Mouse (Mus musculus): ENCODE measurements around the gene Tfap4. TPM values are rescaled to one million over a fixed set of nuclear protein-coding genes. Genes with fewer than 3 reads are reported as not detected.
"Not testable (repeated sequence)": the region's sequence is repeated elsewhere in the genome, so short reads cannot be mapped to it uniquely, and the experiment has no call there.

The Tfap4 gene
- total and polyA plus RNA-seq, 3 experiments, result 3.6 to 6.7 (median 3.8) TPM

- DNase-seq, result peak; percentile 59
Observed at GRCm38 (mm10) chr16:4592909-4593875, 33.5 kb upstream of the Tfap4 start.

DNA sequence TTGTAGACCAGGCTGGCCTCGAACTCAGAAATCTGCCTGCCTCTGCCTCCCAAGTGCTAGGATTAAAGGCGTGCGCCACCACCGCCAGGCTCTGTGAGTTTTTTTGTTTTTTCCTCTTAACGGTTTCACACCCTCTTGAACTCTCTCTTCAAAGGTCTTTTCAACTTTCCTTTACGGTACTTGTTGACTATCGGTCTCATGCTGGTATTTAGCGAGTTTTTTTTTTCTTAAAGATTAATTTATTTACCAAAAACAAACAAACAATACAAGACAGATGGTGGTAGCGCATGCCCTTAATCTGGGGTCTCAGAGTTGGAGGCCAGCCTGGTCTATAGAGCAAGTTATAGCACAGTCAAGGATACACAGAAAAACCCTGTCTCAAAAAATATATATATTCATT, 30.6 kb upstream of the Tfap4 start:
- no peak for DNase-seq

DNA sequence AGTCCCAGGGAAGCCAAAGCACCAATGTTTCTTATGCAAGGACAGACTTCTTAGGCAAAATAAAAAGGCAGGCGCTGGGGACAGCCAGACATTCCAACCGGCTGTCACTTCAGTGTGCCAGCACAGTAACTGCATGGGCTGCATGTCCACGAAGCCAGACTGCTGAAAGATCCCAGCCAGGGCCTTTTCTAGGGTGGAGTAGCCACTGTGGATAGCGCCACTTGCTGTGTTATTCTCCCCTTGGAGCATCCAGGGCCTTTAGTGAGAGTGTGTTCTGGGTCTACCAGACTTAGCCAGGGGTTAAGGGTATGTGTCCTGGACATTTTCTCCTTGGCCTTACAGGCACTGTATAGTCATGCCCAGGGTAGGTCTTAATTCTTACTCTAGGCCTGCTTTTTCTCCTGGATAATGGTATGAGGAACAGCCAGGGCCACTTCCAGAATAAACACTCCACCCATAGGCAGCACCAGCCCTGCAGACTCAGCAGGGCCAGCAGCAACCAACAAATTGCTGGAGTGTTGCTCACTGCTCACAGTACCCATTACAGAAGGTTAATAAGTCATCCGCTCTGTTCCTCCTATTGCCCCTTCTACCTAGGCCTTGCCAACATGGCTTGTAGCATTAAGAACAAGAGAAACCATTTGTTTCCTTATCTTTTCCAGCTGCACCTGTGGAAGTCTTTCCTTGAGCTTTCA, 28.0 kb upstream of the Tfap4 start:
- no peak for DNase-seq

GRCm38 (mm10) chr16:4586531-4587123, 27.0 kb upstream of the Tfap4 start:
- peak; percentile 99 for DNase-seq

DNA sequence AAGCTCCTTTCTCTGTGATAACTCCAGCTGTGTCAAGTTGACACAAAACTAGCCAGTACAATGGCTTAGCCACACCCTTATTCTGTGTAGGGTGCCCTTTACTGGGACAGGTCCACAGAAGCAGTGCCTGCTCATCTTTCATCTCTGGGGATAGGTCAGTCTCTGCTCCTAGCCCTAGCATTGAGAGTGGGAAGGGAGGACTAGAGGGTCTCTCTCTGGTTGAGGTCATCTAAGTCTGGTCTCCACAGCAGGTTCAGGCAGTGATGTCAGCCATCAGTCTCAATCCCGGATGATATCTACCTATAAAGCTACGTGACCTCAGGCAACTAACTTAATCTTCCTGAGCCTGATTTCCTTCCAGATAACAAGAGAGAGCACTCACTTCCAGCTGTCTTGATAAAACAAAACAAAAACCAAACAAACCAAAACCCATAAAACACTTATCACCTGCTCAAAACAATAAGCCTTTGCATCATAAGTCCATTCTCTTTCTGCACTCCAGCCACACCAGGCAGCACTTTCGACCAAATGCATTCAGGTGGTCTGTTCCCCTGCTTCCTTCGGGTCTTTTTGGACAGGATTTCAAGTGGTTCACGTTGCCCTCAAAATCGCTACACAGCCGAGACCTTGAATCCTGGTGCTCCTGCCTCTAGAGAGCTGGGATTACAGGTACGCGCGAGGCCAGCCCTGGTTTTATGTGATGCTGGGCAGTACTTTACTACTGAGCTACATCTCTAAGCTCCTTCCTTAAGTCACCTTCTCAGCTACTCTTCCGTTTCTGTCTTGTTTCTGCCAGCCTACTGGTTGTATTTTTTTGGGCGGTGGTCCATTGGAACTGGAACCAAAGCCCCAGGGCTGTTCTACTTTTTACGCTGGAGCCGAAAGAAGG, 26.2 kb upstream of the Tfap4 start:
- DNase-seq, result no peak

GRCm38 (mm10) chr16:4584438-4584837, 24.8 kb upstream of the Tfap4 start:
- DNase-seq, result no peak

- no peak for DNase-seq
Observed at GRCm38 (mm10) chr16:4583807-4584206, 24.2 kb upstream of the Tfap4 start.

- not testable (repeated sequence) for DNase-seq
Observed at GRCm38 (mm10) chr16:4581179-4581578, 21.5 kb upstream of the Tfap4 start.

GRCm38 (mm10) chr16:4578630-4579029, 19.0 kb upstream of the Tfap4 start:
- no peak for DNase-seq

- DNase-seq, result no peak
Observed at GRCm38 (mm10) chr16:4576873-4577272, 17.2 kb upstream of the Tfap4 start.

- no peak for DNase-seq
Observed at GRCm38 (mm10) chr16:4576038-4576437, 16.4 kb upstream of the Tfap4 start.

GRCm38 (mm10) chr16:4570737-4571136, 11.1 kb upstream of the Tfap4 start:
- peak; percentile 21 for DNase-seq

DNA sequence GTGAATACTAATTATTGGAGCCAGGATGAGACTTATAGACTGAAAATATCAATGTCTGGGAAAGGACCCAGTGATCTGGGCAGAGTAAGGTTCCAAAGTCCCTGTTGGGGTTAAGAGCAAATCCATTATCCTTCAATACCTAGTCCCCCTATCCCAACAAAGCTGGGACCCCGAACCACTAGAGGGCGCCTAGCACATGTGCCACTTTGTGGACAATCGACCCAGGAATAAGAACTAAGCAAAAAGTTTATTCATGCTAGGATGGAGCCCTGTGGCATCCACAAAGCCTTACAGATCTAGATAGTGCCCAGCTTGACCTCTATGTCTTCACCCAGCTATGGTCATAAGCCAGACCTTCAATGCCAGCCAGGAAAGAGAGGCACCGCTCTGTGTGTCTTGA, 8.3 kb upstream of the Tfap4 start:
- DNase-seq, result peak; percentile 83

- DNase-seq, result peak; percentile 81
Observed at GRCm38 (mm10) chr16:4560145-4560952, 695 bp upstream of the Tfap4 start.

- DNase-seq, result peak; percentile 85
Observed at GRCm38 (mm10) chr16:4558980-4559631, 548 bp downstream of the Tfap4 start.

DNA sequence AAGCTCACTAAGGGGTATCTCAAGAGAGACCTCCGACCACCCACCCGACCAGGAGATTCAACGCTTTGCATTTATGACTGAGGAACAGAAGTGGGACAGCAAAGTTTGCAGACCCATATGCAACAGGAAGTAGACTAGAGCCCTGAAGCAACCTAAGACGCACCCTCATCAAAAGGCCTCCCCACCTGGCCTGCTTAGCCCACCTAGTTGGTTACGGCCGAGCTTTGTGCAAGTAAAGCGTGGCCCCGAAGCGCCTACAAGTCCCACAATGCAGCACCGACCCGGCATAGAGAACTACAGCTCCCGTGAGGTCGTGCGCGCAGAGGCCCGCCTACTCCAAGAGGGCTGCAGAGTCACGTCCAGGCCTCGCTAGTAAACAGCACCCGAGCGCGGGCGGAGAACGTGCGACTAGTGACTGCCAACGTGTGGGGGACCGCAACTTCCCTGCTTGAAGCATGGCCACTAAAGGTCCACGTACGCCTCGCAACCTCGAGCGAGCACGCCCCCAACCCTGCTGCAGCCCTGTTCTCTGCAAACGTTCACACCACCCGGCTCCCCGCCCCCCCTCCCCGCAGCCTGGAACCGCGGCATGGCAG, 1.2 kb downstream of the Tfap4 start:
- peak; percentile 94 for DNase-seq

- DNase-seq, result peak; percentile 85
Observed at GRCm38 (mm10) chr16:4557949-4558348, 1.7 kb downstream of the Tfap4 start.

DNA sequence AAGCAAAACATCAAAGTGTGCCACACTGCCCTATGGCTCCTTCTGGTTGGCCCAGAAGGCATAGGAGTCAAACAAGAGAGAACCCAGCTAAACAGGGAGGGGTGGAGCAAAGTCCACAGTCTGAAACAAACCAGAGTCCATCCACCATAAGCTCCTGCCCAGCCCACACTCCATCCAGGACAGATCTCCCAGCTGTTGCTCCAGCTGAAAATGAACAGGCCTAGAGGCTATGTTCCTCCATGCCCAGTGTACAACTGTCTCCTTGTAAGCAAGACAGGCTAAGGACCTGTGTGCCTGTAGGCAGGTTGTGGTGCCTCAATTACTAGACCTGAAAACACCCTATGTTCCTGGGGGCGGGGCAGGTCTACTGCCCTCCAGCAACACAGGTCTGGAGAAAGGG, 2.6 kb downstream of the Tfap4 start:
- DNase-seq, result no peak

GRCm38 (mm10) chr16:4555555-4555954, 4.1 kb downstream of the Tfap4 start:
- DNase-seq, result no peak

Measured in adrenal gland, adult 2 months (tissue).